Mouse (Mus musculus): Measurements from ENCODE around the gene Grin3b.

- TF ChIP-seq CTCF (IDR thresholded peaks at IDR 0.05) (peak; percentile 50), EP300 (IDR thresholded peaks at IDR 0.05) (no peak)
Measured at GRCm38 (mm10) chr10:79927324-79928029, 43.0 kb upstream of the Grin3b start.

All from lung, postnatal 0 days (tissue).